Mouse (Mus musculus): ENCODE results near the gene Schip1. TPM values are rescaled to one million over a fixed set of nuclear protein-coding genes. Genes with fewer than 3 reads are reported as not detected.
A peak's percentile ranks its signal among the peaks of the same experiment; 100 is the strongest.

Schip1 gene
- total RNA-seq, 2 experiments from 2014 or later = 277 to 334 TPM

GRCm38 (mm10) chr3:68660538-68660937 lies 595.9 kb downstream of the Schip1 start:
- DNase-seq (ENCODE audit: low spot score in 2 of 2) = peak in 1 of 2 experiments; percentile 59
- intact Hi-C loops (cut with DNase I) = no loop called here

DNA sequence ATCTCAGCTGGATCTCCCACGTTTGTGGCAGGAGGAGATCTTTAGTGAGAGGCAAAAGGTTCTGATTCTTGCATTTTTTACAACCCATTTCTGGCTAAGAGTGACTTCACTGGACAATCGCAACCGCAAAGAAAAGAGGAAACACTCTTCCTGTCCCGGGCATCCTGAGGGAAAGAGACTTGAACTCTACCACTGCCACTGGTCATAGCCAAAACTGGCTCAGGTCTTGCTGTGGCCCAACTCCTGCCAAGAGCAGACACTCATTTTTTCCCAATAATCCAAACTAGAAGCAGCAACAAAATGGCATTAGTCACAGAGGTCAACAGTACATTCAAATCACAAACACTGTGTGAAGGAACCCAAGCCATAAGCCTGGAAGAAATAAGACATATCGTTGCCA lies 597.8 kb downstream of the Schip1 start:
- DNase-seq (ENCODE audit: low spot score in 2 of 2) = no peak
- intact Hi-C loops (cut with DNase I) = no loop called here

GRCm38 (mm10) chr3:68664337-68664736 lies 599.7 kb downstream of the Schip1 start:
- intact Hi-C loops (cut with DNase I) = no loop called here
- DNase-seq (ENCODE audit: low spot score in 2 of 2) = no peak

GRCm38 (mm10) chr3:68666377-68666776 lies 601.8 kb downstream of the Schip1 start:
- intact Hi-C loops (cut with DNase I) = no loop called here

GRCm38 (mm10) chr3:68667852-68668251 lies 603.2 kb downstream of the Schip1 start:
- no peak for DNase-seq (ENCODE audit: low spot score in 2 of 2)
- intact Hi-C loops (cut with DNase I) = no loop called here

More at GRCm38 (mm10) chr3:68666377-68666776, 601.8 kb downstream of the Schip1 start:
- no peak for DNase-seq (ENCODE audit: low spot score in 2 of 2)

DNA sequence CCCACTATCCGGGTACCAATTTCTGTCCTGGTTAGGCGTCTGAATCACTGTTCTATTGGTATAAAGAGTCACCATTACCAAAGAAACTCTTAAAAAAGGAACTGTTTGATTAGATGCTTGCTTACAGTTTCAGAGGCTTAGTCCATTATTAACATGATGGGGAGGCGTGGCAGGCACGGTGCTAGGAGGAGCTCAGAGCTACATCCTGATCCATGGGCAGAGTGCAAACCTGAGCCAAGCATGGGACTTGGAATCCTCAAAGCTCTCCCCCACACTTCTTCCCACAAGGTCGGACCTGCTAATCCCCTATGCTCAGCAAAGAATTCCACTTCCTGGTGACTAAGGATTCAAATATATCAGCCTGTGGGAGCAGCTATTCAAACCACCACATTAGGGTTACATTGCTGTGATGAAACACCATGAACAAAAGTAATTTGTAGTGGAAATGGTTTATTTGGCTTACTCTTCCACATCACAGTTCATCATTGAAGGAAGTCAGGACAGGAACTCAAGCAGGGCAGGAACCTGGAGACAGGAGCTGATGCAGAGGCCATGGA lies 604.9 kb downstream of the Schip1 start:
- no peak for DNase-seq (ENCODE audit: low spot score in 2 of 2)
- intact Hi-C loops (cut with DNase I) = no loop called here

- DNase-seq (ENCODE audit: low spot score in 2 of 2) = no peak
- intact Hi-C loops (cut with DNase I) = loop anchor here (1.0 to 5.0 kb wide), 4 partner anchors 19 to 1032 kb away; no protein-coding TSS in a partner anchor
Observed at GRCm38 (mm10) chr3:68674721-68675120, 610.1 kb downstream of the Schip1 start.

DNA sequence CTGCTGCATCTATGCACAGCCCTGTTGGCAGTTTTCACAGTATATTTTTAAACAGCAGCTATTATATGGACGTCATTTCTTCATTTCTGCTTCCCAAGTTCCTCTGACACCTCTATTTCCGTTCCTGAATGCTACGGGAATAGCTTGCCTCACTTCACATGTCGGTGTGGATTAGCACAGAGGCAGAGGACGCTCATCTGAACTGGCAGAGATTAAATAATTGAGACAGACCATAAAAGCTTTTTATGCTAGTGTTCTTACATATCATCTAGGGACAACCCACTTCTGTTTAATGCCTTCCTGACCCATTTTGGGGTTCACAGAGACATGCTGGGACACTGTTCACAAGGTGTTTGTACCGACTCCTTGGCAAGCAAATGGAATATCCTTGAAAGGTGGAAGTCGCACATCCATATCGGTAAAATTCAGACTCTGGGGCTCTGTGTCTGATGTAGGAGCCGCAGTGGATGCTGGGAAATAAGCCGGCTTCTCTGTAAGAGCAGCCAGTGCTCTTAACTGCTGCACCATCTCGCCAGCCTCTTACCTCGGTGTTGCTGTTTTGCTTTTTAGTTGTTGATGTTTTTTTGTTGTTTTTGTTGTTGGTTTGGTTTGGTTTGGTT lies 610.7 kb downstream of the Schip1 start:
- peak in 1 of 2 experiments; percentile 92 for DNase-seq (ENCODE audit: low spot score in 2 of 2)
- intact Hi-C loops (cut with DNase I) = loop anchor here (1.0 to 5.0 kb wide), 4 partner anchors 18 to 1033 kb away; no protein-coding TSS in a partner anchor

Other genes with a start within 250 kb of the Schip1 start
- gene Iqcj, start 172.6 kb upstream of the Schip1 start, total RNA-seq (2021) = 1 to 10 TPM; 2.4 to 4.6 TPM
- 10 to 100 TPM in 1 of 2 experiments, 1 to 10 TPM in 1; 9.0 to 14.8 TPM for gene Iqschfp, start 172.6 kb upstream of the Schip1 start, total RNA-seq (2021)